Mouse (Mus musculus) liver, postnatal 0 days (tissue): ENCODE results near the gene Wars. TPM values are rescaled to one million over a fixed set of nuclear protein-coding genes. Genes with fewer than 3 reads are reported as not detected.
"Not testable (repeated sequence)": the region's sequence is repeated elsewhere in the genome, so short reads cannot be mapped to it uniquely, and the experiment has no call there.

Source experiments
- ATAC-seq: fragments of 200-750 bp; cut with Nextera tagmentation; 2 replicates; pipeline ENCODE4 v1.8.0; 2017; ENCODE audit warnings: mild to moderate bottlenecking, moderate library complexity
- DNase-seq: peaks from one replicate; pipeline ENCODE4 v3.0.0-alpha.2; 2016
- H3K27ac ChIP-seq: fragments of 300-500 bp; sonication (generic); 2 replicates; pipeline ENCODE4 v1.5.1; 2014; ENCODE audit warnings: antibody characterized with exemption, moderate library complexity, mild to moderate bottlenecking, low read depth
- H3K27me3 ChIP-seq: fragments of 300-500 bp; sonication (generic); 2 replicates; pipeline ENCODE4 v1.6.1; 2014; ENCODE audit warnings: low read length, control low read depth, mixed read lengths; ENCODE audit not compliant: insufficient read depth
- H3K36me3 ChIP-seq: fragments of 300-500 bp; sonication (generic); replicated peaks from 2 replicates; pipeline ENCODE4 v1.6.1; 2014; ENCODE audit warnings: mild to moderate bottlenecking, control low read depth, low read length, moderate library complexity, mixed read lengths; ENCODE audit not compliant: insufficient read depth
- H3K4me1 ChIP-seq: fragments of 300-500 bp; sonication (generic); 2 replicates; pipeline ENCODE4 v1.6.1; 2014; ENCODE audit warnings: antibody characterized with exemption, mild to moderate bottlenecking, control low read depth; ENCODE audit not compliant: insufficient read depth
- H3K4me2 ChIP-seq: fragments of 300-500 bp; sonication (generic); 2 replicates; pipeline ENCODE4 v1.6.1; 2014; ENCODE audit warnings: low read depth, mild to moderate bottlenecking, low read length, moderate library complexity, mixed read lengths
- H3K4me3 ChIP-seq: fragments of 300-500 bp; sonication (generic); 2 replicates; pipeline ENCODE4 v1.5.1; 2014; ENCODE audit warnings: low read depth, low read length
- H3K9ac ChIP-seq: fragments of 300-500 bp; sonication (generic); replicated peaks from 2 replicates; pipeline ENCODE4 v1.6.1; 2014; ENCODE audit warnings: mild to moderate bottlenecking, moderate library complexity
- H3K9me3 ChIP-seq: fragments of 300-500 bp; sonication (generic); 2 replicates; pipeline ENCODE4 v1.6.1; 2016; ENCODE audit warnings: mild to moderate bottlenecking, control low read depth, low read length, mixed read lengths
- CTCF ChIP-seq: sonication (generic); IDR thresholded peaks from 2 replicates; pipeline ENCODE4 v1.5.1; 2016; ENCODE audit warnings: antibody characterized with exemption, low read depth
- EP300 ChIP-seq: IDR thresholded peaks from 2 replicates; pipeline ENCODE4 v1.6.1; 2016; ENCODE audit warnings: antibody characterized with exemption, low read depth, mild to moderate bottlenecking
- WGBS: fragments of 180-500 bp; shearing (Covaris S2); extraction: QIAGEN DNeasy Blood & Tissue Kit; methylation state at CpG from one replicate; pipeline ENCODE4 v1.1.7; 2014; ENCODE audit not compliant: insufficient replicate concordance; 5-methylcytosine and 5-hydroxymethylcytosine counted together
- polyA plus RNA-seq: library from polyadenylated mRNA; unstranded; fragments of >200 nt; fragmentation: Nextera tagmentation; extraction: Ambion mirVana; gene quantifications from 2 replicates; pipeline ENCODE4 v1.2.1, GENCODE M21; 2015

Gene Wars
- polyA plus RNA-seq, 1 experiment from 2014 or later = 15.9 TPM

DNA sequence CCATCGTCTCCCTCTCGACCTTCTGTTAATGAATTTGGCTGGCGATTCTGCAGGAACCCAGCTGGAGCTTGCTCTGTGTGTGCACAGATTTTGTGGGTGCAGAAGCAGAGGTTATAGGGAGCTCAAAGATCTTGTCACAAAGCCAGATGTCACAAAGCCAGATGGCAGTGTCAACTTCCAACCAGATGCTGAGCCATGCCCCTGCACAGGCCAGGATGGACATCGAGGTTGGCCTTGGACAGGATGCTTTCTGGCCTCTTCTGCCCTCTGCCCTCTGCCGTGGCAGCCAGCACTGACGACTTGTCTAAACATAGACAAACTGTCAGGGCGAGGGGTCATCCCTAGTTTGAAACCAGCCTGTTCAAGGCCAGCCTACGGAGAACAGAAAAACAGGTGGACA is 43.8 kb downstream of the Wars start:
- Histone ChIP-seq H3K4me3 (no peak overlapping the region), H3K27me3 (no peaks in the 10 kb centered on the region), H3K4me1 (peaks cover 9% of the 10 kb centered on the region), H3K27ac (peak overlapping the region; percentile 98), H3K9ac (no peak overlapping the region; the same call in 1 of the 2 replicates), H3K4me2 (no peak overlapping the region), H3K9me3 (no peaks in the 10 kb centered on the region), H3K36me3 (peaks cover 2% of the 10 kb centered on the region; the same call in 1 of the 2 replicates)
- ATAC-seq = peak; percentile 77
- TF ChIP-seq CTCF (no peak), EP300 (peak; percentile 93)
- WGBS = 49% methylated on average over 8 of the region's 8 CpGs
- peak; percentile 80 for DNase-seq

DNA sequence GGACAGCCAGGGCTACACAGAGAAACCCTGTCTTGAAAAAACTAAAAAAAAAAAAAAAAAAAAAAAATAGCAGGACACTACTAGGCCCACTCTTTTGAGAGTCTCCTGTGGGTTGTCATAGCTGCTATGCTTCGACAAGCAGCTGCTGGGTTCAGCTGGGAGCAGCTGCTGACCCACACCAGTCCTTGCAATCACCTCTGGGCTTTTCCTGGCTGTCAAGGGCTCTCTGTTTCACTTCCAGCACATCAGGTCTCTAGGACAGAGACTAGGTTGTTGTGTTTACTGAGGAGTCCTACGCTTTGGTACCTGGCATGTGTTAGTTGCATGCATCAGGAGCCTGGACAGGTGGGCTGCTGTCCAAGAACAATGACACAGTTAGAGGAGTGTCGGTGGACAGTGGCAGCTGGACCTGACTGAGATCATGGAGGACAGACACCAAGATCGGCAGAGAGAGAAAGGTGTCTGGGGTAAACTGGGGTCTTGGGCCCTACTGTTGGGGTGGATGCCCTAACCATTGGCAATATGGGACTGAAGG is 44.4 kb downstream of the Wars start:
- 72% methylated on average over 4 of the region's 4 CpGs for WGBS
- H3K27me3 ChIP-seq = no peaks in the 10 kb centered on the region
- H3K36me3 ChIP-seq = peaks cover 2% of the 10 kb centered on the region; the same call in 1 of the 2 replicates
- peak overlapping the region; percentile 26; the same call in 1 of the 2 replicates for H3K9ac ChIP-seq
- peaks cover 9% of the 10 kb centered on the region for H3K4me1 ChIP-seq
- H3K4me3 ChIP-seq = no peak overlapping the region
- H3K9me3 ChIP-seq = no peaks in the 10 kb centered on the region
- peak; percentile 57 for ATAC-seq
- DNase-seq = peak; percentile 67
- no peak overlapping the region for H3K4me2 ChIP-seq
- H3K27ac ChIP-seq = peak overlapping the region; percentile 98
- no peak for TF ChIP-seq CTCF
- TF ChIP-seq EP300 = no peak

DNA sequence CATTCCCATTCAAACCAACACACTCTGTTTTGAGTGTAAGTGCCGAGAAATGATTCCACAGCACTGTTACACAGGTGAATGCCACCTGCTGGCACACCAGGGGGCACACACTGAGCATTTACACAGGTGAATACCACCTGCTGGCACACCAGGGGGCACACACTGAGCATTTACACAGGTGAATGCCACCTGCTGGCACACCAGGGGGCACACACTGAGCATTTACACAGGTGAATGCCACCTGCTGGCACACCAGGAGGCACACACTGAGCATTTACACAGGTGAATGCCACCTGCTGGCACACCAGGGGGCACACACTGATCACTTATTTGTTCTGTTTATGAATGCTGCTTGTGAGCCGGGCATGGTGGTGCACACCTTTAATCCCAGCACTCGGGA is 45.9 kb downstream of the Wars start:
- H3K4me2 ChIP-seq, H3K9me3 ChIP-seq, H3K4me3 ChIP-seq, DNase-seq, H3K4me1 ChIP-seq, H3K9ac ChIP-seq, H3K36me3 ChIP-seq, ATAC-seq, H3K27me3 ChIP-seq: not testable (repeated sequence)
- peak overlapping the region; percentile 98; the same call in 1 of the 2 replicates for H3K27ac ChIP-seq
- peak; percentile 31 for TF ChIP-seq CTCF
- 81% methylated on average over 3 of the region's 3 CpGs for WGBS

DNA sequence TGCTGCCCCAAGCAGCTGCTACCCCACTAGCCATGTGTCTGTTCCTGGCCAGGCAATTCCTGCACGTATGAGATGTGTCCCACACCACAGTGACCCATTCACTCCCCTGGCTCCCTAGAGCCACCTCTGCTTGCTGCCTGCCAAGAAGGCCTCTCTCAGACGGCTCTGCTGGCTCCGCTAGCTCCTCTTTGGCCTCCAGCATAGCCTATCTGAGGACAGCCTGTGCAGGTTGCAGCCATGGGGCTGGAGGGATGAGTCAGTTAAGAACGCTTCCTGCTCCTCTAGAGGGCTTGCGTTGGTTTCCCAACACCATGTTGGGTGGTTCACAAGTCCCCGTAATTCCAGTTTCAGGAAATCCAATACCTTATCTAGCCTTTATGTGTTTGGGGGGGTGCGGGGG is 51.3 kb downstream of the Wars start:
- 71% methylated on average over 7 of the region's 7 CpGs for WGBS

DNA sequence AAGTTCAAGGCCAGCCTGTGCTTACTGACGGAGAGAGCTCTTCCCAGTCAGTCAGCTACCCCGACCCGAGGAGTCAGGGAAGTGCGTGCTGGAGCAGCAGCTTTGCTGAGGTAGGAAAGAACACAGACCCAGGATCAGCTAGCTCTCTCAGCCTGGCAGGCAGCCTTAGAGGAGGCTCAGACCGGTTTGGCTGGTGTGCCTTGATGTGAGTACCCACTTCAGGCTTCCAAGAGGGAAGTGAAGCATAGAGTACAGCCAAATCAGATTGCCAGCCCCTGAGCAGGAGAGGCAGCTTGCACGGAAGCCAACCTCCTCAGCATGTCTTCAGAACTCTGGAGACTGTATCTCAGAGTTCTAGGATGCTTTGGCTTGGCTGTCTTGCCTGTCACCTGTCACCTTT is 52.8 kb downstream of the Wars start:
- DNase-seq = no peak
- peaks cover 15% of the 10 kb centered on the region for H3K36me3 ChIP-seq
- H3K27ac ChIP-seq = no peak overlapping the region
- ATAC-seq = no peak
- H3K4me3 ChIP-seq = no peak overlapping the region
- H3K4me2 ChIP-seq = no peak overlapping the region
- H3K9me3 ChIP-seq = no peaks in the 10 kb centered on the region
- H3K9ac ChIP-seq = no peak overlapping the region
- 79% methylated on average over 6 of the region's 6 CpGs for WGBS
- no peaks in the 10 kb centered on the region for H3K27me3 ChIP-seq
- no peak for TF ChIP-seq EP300
- TF ChIP-seq CTCF = no peak
- H3K4me1 ChIP-seq = peaks cover 2% of the 10 kb centered on the region; the same call in 1 of the 2 replicates

More for the DNA sequence above, 51.3 kb downstream of the Wars start:
- H3K4me2 ChIP-seq = no peak overlapping the region
- H3K9ac ChIP-seq = no peak overlapping the region
- no peaks in the 10 kb centered on the region for H3K27me3 ChIP-seq
- H3K4me3 ChIP-seq = no peak overlapping the region
- no peak for TF ChIP-seq EP300
- no peak for TF ChIP-seq CTCF
- no peak for ATAC-seq
- no peak for DNase-seq
- H3K4me1 ChIP-seq = no peaks in the 10 kb centered on the region
- no peaks in the 10 kb centered on the region for H3K9me3 ChIP-seq
- H3K27ac ChIP-seq = no peak overlapping the region
- peaks cover 15% of the 10 kb centered on the region for H3K36me3 ChIP-seq

DNA sequence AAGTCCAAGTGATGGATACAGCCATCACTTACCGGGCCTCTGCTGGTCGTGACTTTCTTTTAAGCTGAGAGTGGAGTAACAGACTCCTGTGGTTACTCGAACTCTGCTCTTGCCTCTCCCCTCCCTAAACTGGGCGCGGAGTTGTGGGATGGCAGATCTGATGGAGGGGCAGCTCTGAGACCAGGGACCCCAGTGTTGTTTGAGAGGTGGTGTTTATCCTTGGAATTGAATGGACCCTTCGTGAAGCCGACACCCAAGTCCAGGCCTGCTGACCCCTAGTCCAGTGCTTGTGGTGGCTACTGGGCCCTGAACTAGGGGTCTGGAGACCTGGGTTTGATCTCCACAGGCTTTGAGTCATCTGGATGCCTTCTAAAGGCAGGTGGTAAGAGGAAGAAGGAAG is 57.3 kb downstream of the Wars start:
- Histone ChIP-seq H3K4me1 (peaks cover 20% of the 10 kb centered on the region), H3K36me3 (peaks cover 3% of the 10 kb centered on the region), H3K4me3 (peak overlapping the region; percentile 65), H3K4me2 (peak overlapping the region; percentile 93), H3K27ac (peak overlapping the region; percentile 92), H3K9me3 (no peaks in the 10 kb centered on the region), H3K9ac (peak overlapping the region; percentile 76), H3K27me3 (no peaks in the 10 kb centered on the region)
- ATAC-seq (no peak), DNase-seq (no peak)
- WGBS = 35% methylated on average over 7 of the region's 7 CpGs
- TF ChIP-seq EP300 (no peak), CTCF (no peak)
